Mouse (Mus musculus) lung, postnatal 4 days (tissue): ENCODE data around the gene Stk32c.

Experiments used
- DNase-seq, 2 experiments: peaks; one replicate each; pipeline ENCODE4 v3.0.0; 2021

Gene Stk32c

DNA sequence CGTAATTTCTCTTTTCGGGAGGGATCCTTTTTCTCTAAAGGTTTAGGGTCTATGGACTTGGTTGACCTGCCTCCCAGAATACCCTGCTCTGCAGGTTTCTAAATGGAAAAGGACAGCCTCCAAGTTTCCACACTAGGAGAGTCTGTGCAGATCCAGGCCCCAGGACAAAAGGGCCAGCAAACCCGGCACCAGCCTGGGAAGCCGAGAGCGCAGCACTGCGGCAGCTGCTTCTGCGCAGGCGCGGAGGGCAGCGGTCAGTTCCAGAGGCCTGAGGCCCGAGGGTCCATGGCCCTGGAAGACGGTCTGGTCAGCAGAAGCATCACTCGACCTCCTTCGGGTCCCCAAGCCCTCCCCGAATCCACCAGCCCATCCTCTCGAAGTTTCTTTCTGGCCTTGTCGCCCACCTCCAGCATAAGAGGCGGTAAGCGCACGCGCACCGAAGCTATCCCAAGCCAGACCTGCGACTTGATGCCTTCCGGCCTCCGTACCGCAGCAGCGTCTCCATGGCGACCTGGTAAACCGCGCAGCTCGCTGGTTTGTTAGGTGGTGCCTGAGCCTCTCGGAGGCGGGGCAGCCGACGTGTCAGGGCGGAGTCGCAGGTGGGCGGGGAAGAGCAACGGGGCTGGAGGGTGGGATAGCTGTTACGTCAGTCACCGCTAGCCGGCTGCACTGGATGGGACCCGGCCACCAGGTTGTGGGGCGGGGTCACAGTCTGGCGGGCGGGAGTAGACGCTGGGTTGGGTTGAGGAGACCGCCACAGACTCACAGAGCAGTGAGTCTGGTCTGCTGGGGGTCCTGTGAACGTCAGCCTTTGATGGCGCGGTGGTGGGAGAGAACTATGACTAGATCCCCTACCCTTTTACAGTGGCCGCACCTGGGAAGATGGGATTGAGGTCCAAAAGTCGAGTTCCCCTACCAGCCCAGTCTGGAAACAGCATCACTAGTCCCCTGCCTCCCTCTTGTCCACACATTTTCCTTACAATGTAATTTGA lies at the start of gene Stk32c, which contains the start of gene Lrrc27:
Gene Stk32c, minus strand, starts transcription at position 554 of the 992 bp plus-strand sequence.
Gene Lrrc27, plus strand, starts transcription at position 235 of the 992 bp plus-strand sequence.
- peak; percentile 98 to 99 for DNase-seq

GRCm38 (mm10) chr7:139257752-139258542 lies 44.8 kb upstream of the Stk32c start:
- DNase-seq: peak; percentile 75 to 92

DNA sequence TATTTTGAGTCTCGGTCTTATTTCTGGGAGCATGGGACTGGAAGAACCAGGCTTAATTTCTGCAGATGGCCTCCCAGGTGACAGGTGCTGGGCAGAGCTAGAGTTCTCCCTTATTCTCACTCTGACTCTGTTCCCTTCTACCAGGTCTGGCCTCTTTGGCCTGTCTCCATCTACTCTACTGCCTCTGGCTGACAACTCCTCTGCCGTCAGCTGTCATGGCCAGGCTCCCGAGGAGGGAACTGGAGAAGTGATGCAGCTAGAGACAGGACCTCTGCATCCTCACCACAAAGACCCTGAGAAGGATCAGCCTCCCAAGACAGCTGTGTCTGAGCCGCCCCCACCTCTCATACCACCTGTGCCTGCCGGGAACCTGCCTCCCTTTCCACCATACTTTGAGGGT lies 41.5 kb upstream of the Stk32c start:
- DNase-seq: no peak

DNA sequence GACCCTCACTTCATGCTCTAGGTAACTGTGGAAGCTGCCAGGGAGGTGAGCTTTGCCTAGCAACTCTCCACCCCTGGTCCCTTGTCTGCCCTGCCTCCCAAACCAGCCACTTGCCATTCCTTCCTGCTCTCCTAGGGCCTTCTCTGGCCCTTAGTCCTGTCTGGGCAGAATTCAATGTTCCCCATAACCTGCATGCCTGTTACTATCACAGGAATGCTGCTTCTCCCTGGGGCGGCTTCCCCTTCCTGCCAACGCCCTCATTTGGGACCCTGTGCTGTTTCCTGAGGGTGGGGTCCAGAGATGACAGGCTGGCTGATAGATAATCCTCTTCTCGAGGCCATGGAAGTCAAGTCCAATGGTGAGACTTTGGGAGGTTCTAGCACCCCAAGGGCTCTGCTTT lies 40.4 kb upstream of the Stk32c start:
- peak in 1 of 2 experiments; percentile 47 for DNase-seq

DNA sequence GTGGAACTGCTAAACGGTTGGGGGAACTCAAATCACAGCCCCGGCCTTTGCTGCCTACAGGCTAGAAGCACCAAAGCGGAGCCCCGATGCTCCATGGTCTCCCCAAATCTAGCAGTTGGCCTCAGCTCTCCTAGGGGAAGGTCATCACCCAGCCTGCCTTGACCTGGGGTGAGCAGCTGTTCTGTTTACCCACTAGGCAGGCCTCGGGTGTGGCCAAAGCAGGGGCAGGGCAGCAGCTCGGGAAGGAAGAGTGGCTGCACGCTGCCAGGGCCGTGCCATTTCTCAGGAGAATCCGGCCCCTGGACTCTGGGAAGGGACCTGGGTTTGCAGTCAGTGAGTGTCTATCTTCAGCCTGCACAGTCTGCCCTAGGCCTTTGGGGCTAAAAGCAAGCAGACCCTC lies 39.9 kb upstream of the Stk32c start:
- peak; percentile 42 to 71 for DNase-seq

GRCm38 (mm10) chr7:139252566-139252965 lies 39.5 kb upstream of the Stk32c start:
- no peak for DNase-seq

DNA sequence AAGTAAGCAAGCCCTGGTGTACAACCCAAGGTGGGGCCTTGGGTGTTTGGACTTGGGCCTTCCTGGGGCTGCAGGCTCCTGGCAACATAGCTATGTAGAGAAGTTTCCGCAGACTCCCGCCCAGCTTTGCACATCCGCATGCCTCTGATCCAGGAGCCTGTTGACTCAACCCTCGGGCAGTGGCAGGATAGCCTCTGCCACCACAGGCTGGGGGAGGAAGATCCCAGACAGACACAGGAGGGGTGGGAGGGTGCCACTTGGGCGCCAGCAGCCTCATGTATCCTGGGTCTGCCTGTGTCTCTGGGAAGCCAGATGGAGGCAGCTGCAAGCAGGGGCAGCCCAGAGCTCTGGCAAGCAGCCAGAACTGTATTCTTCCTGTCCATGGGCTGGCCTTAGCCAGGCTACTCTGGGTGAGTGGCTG lies 38.8 kb upstream of the Stk32c start:
- peak; percentile 78 to 89 for DNase-seq

GRCm38 (mm10) chr7:139249406-139250210 lies 36.5 kb upstream of the Stk32c start:
- DNase-seq: no peak

- no peak for DNase-seq
These were observed 35.7 kb upstream of the Stk32c start for GRCm38 (mm10) chr7:139248615-139249405.

DNA sequence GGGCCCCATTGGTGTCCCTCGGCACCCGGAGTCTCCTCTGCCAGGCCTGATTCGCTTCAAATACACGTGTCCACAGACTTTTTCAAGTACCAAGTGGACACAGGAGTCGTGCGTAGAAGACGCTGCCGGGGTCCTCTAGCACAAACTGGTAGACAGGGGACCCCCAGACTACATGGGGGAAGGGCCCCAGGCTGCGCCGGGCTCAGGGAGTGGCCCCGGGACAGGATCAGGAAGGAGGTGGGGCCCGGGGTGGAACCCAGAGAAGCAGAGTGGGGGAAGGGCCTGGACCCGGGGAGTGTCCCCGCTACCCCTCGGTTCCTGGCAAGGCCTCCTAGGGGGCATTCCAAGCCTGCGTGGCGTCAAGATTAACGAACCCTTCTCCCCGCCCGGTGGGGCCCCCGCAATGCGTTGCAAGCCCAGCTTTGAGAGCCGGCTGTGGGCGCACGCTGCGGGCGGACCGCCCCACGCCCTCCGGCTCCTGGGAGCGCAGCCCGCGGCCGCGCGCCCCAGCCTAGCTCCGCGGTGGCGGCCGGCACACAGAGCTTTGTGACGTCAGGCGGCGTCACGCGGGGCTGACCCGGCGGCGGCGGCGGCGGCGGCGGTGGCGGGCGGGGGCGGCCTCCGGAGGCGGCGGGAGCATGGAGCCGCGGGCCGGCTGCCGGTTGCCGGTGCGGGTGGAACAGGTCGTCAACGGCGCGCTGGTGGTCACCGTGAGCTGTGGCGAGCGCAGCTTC lies 34.9 kb upstream of the Stk32c start, which contains the start of gene Pwwp2b:
Gene Pwwp2b, plus strand, starts transcription at position 602 of the 734 bp plus-strand sequence.
- peak; percentile 87 to 91 for DNase-seq

DNA sequence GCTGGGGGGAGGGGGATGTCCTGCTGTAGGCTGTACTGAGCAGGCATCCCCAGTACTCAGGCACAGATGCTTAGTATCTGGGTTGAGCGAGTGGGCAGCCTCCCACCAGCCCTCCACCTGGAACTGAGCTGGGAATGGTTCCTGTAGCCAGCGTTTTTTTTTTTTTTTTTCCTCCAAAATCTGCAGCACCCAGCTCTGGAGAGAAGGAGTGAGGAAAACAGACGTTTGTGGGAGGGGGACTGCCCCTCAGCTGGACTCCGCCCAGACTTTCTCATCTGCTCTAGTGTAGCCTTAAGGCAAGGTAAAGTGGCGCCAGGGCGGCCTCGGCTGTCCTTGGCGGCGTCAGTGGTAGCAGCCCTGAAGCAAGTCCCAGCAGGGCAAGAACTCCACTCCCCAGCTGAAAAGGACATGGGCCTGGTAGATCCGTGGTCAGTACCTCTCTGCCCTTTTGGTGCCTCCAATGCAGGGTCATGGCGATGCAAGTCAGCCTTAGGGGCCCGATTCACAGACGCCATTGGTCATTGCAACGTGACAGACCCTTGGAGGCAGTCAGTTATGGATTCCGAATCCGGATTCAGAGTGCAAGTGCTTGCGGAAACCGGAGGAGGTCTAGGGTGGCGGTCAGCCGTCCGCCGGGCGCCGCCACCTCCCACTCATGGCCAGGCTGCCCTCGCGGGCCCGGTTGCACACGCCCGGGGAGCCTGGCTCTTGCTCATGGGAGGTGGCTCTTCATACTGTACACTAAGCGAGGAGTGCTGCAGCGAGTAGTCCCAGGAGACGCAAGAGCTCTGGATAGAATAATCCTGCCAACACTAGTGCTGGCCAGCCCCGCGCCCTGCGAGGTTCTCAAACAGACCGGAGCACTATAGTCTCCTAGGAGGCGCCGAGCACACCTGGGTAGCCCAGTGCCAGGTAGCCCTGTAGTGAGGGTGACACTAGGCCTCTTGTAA lies 34.1 kb upstream of the Stk32c start:
- DNase-seq: peak in 1 of 2 experiments; percentile 75

GRCm38 (mm10) chr7:139246086-139246485 lies 33.0 kb upstream of the Stk32c start:
- no peak for DNase-seq

GRCm38 (mm10) chr7:139239432-139239831 lies 26.3 kb upstream of the Stk32c start:
- no peak for DNase-seq

- DNase-seq: peak; percentile 30 to 55
These were observed 22.7 kb upstream of the Stk32c start for GRCm38 (mm10) chr7:139235651-139236358.

DNA sequence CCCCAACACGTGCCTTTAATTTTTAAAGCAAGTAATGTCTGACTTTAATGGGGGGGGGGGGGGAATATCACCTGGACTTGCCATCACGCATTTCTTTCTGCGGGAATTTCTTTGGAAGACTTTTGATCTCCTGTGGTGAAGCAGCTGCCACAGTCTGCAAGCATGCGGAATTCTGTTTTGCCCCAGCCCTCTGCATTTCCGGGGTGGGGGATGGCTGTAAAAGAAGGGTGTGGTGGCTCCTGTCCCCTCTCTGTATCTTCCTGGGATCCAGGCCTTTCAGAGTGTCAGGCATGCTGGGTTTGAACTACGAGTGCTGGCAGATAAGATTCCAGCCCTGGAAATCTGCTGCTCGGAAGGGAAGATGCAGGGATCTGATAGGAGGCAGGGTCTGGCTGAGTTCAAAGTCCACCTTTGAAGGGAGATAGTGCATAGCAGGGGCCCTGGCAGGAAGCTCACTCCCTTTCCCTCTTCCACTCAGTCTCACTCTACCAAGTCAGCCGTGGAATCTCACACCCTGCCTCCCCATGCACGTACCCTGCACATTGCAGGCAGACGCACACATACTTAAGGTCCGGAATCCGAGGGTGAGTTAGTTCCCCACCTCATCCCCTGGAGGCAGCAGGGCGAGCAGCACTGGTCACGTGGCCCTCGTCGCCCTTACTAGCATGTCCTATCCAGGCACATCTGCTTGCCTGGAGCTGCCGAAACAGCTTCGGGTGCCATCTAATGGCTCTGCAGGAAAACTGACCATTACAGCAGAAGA lies 21.5 kb upstream of the Stk32c start:
- peak; percentile 71 to 80 for DNase-seq

- peak; percentile 91 to 93 for DNase-seq
These were observed 20.6 kb upstream of the Stk32c start for GRCm38 (mm10) chr7:139233714-139234113.

- no peak for DNase-seq
These were observed 17.1 kb upstream of the Stk32c start for GRCm38 (mm10) chr7:139230241-139230640.

GRCm38 (mm10) chr7:139229837-139230236 lies 16.7 kb upstream of the Stk32c start:
- peak in 1 of 2 experiments; percentile 16 for DNase-seq
